Mouse (Mus musculus) right cerebral cortex, postnatal 25 days (tissue): ENCODE measurements around the gene Tfeb.

ENCODE experiments used
- DNase-seq: peaks from one replicate; pipeline ENCODE4 v3.0.0; 2022

Gene Tfeb

GRCm38 (mm10) chr17:47834482-47834767 lies 97.6 kb downstream of the Tfeb start, which contains the start of gene Mdfi:
TSS of gene Mdfi (minus strand) at chr17:47834691.
- DNase-seq: no peak

DNA sequence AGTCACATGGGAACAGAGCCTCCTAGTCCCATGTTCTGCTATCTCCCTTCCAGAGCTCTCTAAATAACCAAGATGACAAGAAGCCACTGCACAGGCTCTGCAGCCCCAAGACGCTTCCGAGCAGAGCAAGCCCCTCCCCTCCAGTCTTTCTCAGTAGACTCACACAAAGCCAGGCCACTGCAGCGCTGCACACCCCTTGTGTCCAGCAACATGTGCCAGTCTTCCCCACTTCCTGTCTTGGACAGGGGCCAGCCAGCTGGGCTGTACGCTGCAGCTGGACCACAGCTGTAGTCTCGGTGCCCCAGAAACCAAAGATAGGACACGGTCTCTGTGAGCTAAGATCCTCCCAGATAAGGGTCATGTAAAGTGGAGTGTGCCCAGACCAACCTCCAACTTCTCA lies 101.0 kb downstream of the Tfeb start:
- DNase-seq: no peak

DNA sequence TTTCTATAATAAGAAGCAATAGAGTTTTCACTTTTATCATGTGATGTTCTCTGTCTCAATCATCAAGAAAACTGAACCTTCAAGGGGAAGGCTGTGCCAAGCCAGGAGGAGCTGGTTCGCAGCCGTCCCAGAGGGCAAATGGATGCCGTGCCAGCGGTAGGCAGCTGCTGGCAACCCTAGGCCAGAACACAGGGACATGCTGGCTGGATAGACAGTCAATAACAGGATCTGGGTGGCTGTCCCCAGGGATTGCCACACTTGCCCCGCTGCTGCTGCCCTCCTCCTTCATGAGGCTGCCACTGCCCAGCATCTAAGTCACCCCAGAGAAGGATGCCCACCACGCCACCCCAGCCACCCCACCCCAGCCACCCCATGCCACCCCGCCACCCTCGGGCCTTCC lies 104.7 kb downstream of the Tfeb start:
- no peak for DNase-seq
